Mouse (Mus musculus): ENCODE measurements around the gene Kif16b.

Kif16b gene

GRCm38 (mm10) chr2:142732370-142732769 lies 169.0 kb downstream of the Kif16b start:
- DNase-seq (ENCODE audit: low spot score): no peak

- DNase-seq (ENCODE audit: low spot score): no peak
Measured at GRCm38 (mm10) chr2:142731778-142732092, 169.6 kb downstream of the Kif16b start.

- DNase-seq (ENCODE audit: low spot score): no peak
Measured at GRCm38 (mm10) chr2:142731016-142731777, 170.1 kb downstream of the Kif16b start.

GRCm38 (mm10) chr2:142724215-142725001 lies 176.9 kb downstream of the Kif16b start:
- no peak for DNase-seq (ENCODE audit: low spot score)

- DNase-seq (ENCODE audit: low spot score): no peak
Measured at GRCm38 (mm10) chr2:142720174-142720573, 181.2 kb downstream of the Kif16b start.

- no peak for DNase-seq (ENCODE audit: low spot score)
Measured at GRCm38 (mm10) chr2:142718998-142719397, 182.3 kb downstream of the Kif16b start.

GRCm38 (mm10) chr2:142717591-142717990 lies 183.7 kb downstream of the Kif16b start:
- no peak for DNase-seq (ENCODE audit: low spot score)

- no peak for DNase-seq (ENCODE audit: low spot score)
Measured at GRCm38 (mm10) chr2:142715912-142716260, 185.4 kb downstream of the Kif16b start.

- DNase-seq (ENCODE audit: low spot score): no peak
Measured at GRCm38 (mm10) chr2:142715186-142715911, 186.0 kb downstream of the Kif16b start.

GRCm38 (mm10) chr2:142712727-142713126 lies 188.6 kb downstream of the Kif16b start:
- DNase-seq (ENCODE audit: low spot score): no peak

- no peak for DNase-seq (ENCODE audit: low spot score)
Measured at GRCm38 (mm10) chr2:142709326-142709725, 192.0 kb downstream of the Kif16b start.

GRCm38 (mm10) chr2:142700689-142701088 lies 200.6 kb downstream of the Kif16b start:
- no peak for DNase-seq (ENCODE audit: low spot score)

GRCm38 (mm10) chr2:142698650-142699049 lies 202.7 kb downstream of the Kif16b start:
- DNase-seq (ENCODE audit: low spot score): no peak

- DNase-seq (ENCODE audit: low spot score): no peak
Measured at GRCm38 (mm10) chr2:142694936-142695331, 206.4 kb downstream of the Kif16b start.

GRCm38 (mm10) chr2:142694019-142694935 lies 207.1 kb downstream of the Kif16b start:
- no peak for DNase-seq (ENCODE audit: low spot score)

GRCm38 (mm10) chr2:142693461-142693860 lies 207.9 kb downstream of the Kif16b start:
- no peak for DNase-seq (ENCODE audit: low spot score)

- no peak for DNase-seq (ENCODE audit: low spot score)
Measured at GRCm38 (mm10) chr2:142689496-142689895, 211.8 kb downstream of the Kif16b start.

GRCm38 (mm10) chr2:142687936-142688514 lies 213.3 kb downstream of the Kif16b start:
- DNase-seq (ENCODE audit: low spot score): no peak

GRCm38 (mm10) chr2:142682965-142683709 lies 218.2 kb downstream of the Kif16b start:
- DNase-seq (ENCODE audit: low spot score): no peak

- no peak for DNase-seq (ENCODE audit: low spot score)
Measured at GRCm38 (mm10) chr2:142668426-142668825, 232.9 kb downstream of the Kif16b start.

GRCm38 (mm10) chr2:142651591-142651990 lies 249.7 kb downstream of the Kif16b start:
- no peak for DNase-seq (ENCODE audit: low spot score)
